Mouse (Mus musculus): ENCODE results near the gene Acbd6. TPM values are rescaled to one million over a fixed set of nuclear protein-coding genes. Genes with fewer than 3 reads are reported as not detected.
A peak's percentile ranks its signal among the peaks of the same experiment; 100 is the strongest.

Gene Acbd6
- 66.9 and 71.5 TPM in 2 replicates for polyA plus RNA-seq (2015; fragmentation: Nextera tagmentation; extraction: Ambion mirVana)

- no peaks in the 10 kb centered on the region for H3K27me3 ChIP-seq (replicated peaks)
- H3K4me3 ChIP-seq (replicated peaks) = peak within 1 kb of the TSS; percentile 82
- H3K36me3 ChIP-seq = no peaks in the 10 kb centered on the region
- peak; percentile 87 for ATAC-seq (ENCODE audit: insufficient read depth, low FRiP score, low read depth)
- peak within 1 kb of the TSS; percentile 80 for H3K9ac ChIP-seq
- H3K27ac ChIP-seq = peak within 1 kb of the TSS; percentile 83
- 0 out of 2 replicates have a peak, but pooled peaks cover 2% of the 10 kb centered on the region for H3K4me1 ChIP-seq
- under 1% methylated on average over 76 of the region's 83 CpGs for WGBS
- no peaks in the 10 kb centered on the region for H3K9me3 ChIP-seq
- peak within 1 kb of the TSS; percentile 88 for H3K4me2 ChIP-seq
Measured at GRCm38 (mm10) chr1:155558012-155558842, at the start of gene Acbd6. Gene Acbd6, plus strand, starts transcription at chr1:155558120.

GRCm38 (mm10) chr1:155510263-155510662, 47.7 kb upstream of the Acbd6 start:
- Histone ChIP-seq H3K27me3 (replicated peaks) (no peaks in the 10 kb centered on the region), H3K4me2 (no peak overlapping the region), H3K4me3 (replicated peaks) (no peak overlapping the region), H3K9me3 (no peaks in the 10 kb centered on the region), H3K27ac (no peak overlapping the region), H3K36me3 (no peaks in the 10 kb centered on the region), H3K9ac (no peak overlapping the region), H3K4me1 (0 out of 2 replicates have a peak, but pooled peaks cover 3% of the 10 kb centered on the region)
- no peak for ATAC-seq (ENCODE audit: insufficient read depth, low FRiP score, low read depth)
- 73% methylated on average over 10 of the region's 10 CpGs for WGBS

DNA sequence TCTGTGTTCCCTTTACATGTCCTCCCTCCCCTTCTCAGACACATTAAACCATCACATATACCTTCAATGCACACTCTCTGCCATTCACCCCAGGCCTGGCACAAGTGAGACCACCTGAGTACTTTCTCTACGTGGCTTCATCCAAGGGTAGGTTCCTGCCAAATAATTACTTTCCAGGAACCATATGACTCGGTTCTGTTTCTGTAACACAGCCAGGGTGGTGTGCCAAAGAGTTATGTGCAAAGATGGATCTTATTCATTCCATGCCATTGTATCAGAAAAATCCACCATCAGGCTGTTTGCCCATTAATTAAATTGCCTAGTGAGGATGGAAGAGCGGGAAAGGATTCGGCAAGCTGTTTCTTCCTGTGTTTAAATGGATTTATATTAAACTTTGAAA, 42.1 kb upstream of the Acbd6 start:
- no peak for ATAC-seq (ENCODE audit: insufficient read depth, low FRiP score, low read depth)
- WGBS = 81% methylated on average over 4 of the region's 4 CpGs
- H3K27ac ChIP-seq = no peak overlapping the region

GRCm38 (mm10) chr1:155516594-155516993, 41.3 kb upstream of the Acbd6 start:
- WGBS = 40% methylated on average over 7 of the region's 7 CpGs
- H3K9ac ChIP-seq = no peak overlapping the region
- no peak for ATAC-seq (ENCODE audit: insufficient read depth, low FRiP score, low read depth)
- H3K36me3 ChIP-seq = no peaks in the 10 kb centered on the region
- no peak overlapping the region for H3K27ac ChIP-seq
- no peaks in the 10 kb centered on the region for H3K9me3 ChIP-seq
- H3K4me1 ChIP-seq = no peaks in the 10 kb centered on the region
- no peaks in the 10 kb centered on the region for H3K27me3 ChIP-seq (replicated peaks)
- H3K4me2 ChIP-seq = no peak overlapping the region
- H3K4me3 ChIP-seq (replicated peaks) = no peak overlapping the region

More for the DNA sequence above, 42.1 kb upstream of the Acbd6 start:
- Histone ChIP-seq H3K36me3 (no peaks in the 10 kb centered on the region), H3K9me3 (no peaks in the 10 kb centered on the region), H3K9ac (no peak overlapping the region), H3K4me3 (replicated peaks) (no peak overlapping the region), H3K4me2 (no peak overlapping the region), H3K27me3 (replicated peaks) (no peaks in the 10 kb centered on the region), H3K4me1 (no peaks in the 10 kb centered on the region)

- no peak overlapping the region for H3K27ac ChIP-seq
- no peak overlapping the region for H3K4me2 ChIP-seq
- no peaks in the 10 kb centered on the region for H3K9me3 ChIP-seq
- H3K9ac ChIP-seq = no peak overlapping the region
- ATAC-seq (ENCODE audit: insufficient read depth, low FRiP score, low read depth) = no peak
- no peaks in the 10 kb centered on the region for H3K36me3 ChIP-seq
- no peaks in the 10 kb centered on the region for H3K4me1 ChIP-seq
- no peaks in the 10 kb centered on the region for H3K27me3 ChIP-seq (replicated peaks)
- no peak overlapping the region for H3K4me3 ChIP-seq (replicated peaks)
- 43% methylated on average over 5 of the region's 5 CpGs for WGBS
Measured at GRCm38 (mm10) chr1:155517060-155517459, 40.9 kb upstream of the Acbd6 start.

DNA sequence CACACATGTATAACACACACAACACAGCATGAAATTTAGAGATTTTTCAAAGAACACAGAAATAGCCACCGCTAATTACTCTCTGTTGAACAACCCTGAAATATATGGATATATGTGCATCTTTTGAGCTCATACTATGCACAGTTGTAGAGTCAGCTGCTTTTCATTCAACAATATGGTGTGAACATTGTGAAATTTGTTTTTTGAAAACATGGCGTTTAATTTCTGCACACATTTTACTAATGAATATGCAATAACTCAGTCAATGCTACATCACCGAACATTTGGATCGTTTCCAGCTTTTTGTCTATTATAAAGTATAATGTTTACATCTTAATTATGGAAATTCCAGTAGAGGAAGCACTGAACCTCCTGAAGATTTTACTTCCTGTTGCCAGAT, 37.6 kb upstream of the Acbd6 start:
- Histone ChIP-seq H3K27me3 (replicated peaks) (no peaks in the 10 kb centered on the region), H3K4me2 (no peak overlapping the region), H3K9ac (no peak overlapping the region), H3K36me3 (no peaks in the 10 kb centered on the region), H3K27ac (no peak overlapping the region), H3K4me1 (no peaks in the 10 kb centered on the region), H3K9me3 (no peaks in the 10 kb centered on the region), H3K4me3 (replicated peaks) (no peak overlapping the region)
- ATAC-seq (ENCODE audit: insufficient read depth, low FRiP score, low read depth) = no peak
- WGBS = 92% methylated on average over 4 of the region's 4 CpGs

- Histone ChIP-seq H3K4me2 (no peak overlapping the region), H3K27ac (no peak overlapping the region), H3K9me3 (no peaks in the 10 kb centered on the region), H3K27me3 (replicated peaks) (no peaks in the 10 kb centered on the region), H3K4me3 (replicated peaks) (no peak overlapping the region), H3K36me3 (no peaks in the 10 kb centered on the region), H3K4me1 (0 out of 2 replicates have a peak, but pooled peaks cover 8% of the 10 kb centered on the region), H3K9ac (no peak overlapping the region)
- no peak for ATAC-seq (ENCODE audit: insufficient read depth, low FRiP score, low read depth)
- 72% methylated on average over 4 of the region's 4 CpGs for WGBS
Measured at GRCm38 (mm10) chr1:155522493-155522892, 35.4 kb upstream of the Acbd6 start.

- no peak overlapping the region for H3K9ac ChIP-seq
- no peak overlapping the region for H3K27ac ChIP-seq
- 53% methylated on average over 5 of the region's 5 CpGs for WGBS
- 0 out of 2 replicates have a peak, but pooled peaks cover 11% of the 10 kb centered on the region for H3K4me1 ChIP-seq
- H3K36me3 ChIP-seq = no peaks in the 10 kb centered on the region
- no peak overlapping the region for H3K4me2 ChIP-seq
- H3K27me3 ChIP-seq (replicated peaks) = no peaks in the 10 kb centered on the region
- no peaks in the 10 kb centered on the region for H3K9me3 ChIP-seq
- H3K4me3 ChIP-seq (replicated peaks) = no peak overlapping the region
- no peak for ATAC-seq (ENCODE audit: insufficient read depth, low FRiP score, low read depth)
Measured at GRCm38 (mm10) chr1:155526176-155526575, 31.7 kb upstream of the Acbd6 start.

GRCm38 (mm10) chr1:155527027-155527786, 30.7 kb upstream of the Acbd6 start:
- no peak overlapping the region for H3K27ac ChIP-seq
- H3K9ac ChIP-seq = no peak overlapping the region
- H3K9me3 ChIP-seq = no peaks in the 10 kb centered on the region
- no peak for ATAC-seq (ENCODE audit: insufficient read depth, low FRiP score, low read depth)
- H3K4me1 ChIP-seq = 0 out of 2 replicates have a peak, but pooled peaks cover 11% of the 10 kb centered on the region
- no peak overlapping the region for H3K4me2 ChIP-seq
- WGBS = 38% methylated on average over 12 of the region's 12 CpGs
- H3K36me3 ChIP-seq = no peaks in the 10 kb centered on the region
- H3K27me3 ChIP-seq (replicated peaks) = no peaks in the 10 kb centered on the region
- no peak overlapping the region for H3K4me3 ChIP-seq (replicated peaks)

- 26% methylated on average over 8 of the region's 8 CpGs for WGBS
- no peaks in the 10 kb centered on the region for H3K27me3 ChIP-seq (replicated peaks)
- H3K9ac ChIP-seq = no peak overlapping the region
- H3K4me3 ChIP-seq (replicated peaks) = no peak overlapping the region
- H3K9me3 ChIP-seq = no peaks in the 10 kb centered on the region
- no peak overlapping the region for H3K27ac ChIP-seq
- no peak for ATAC-seq (ENCODE audit: insufficient read depth, low FRiP score, low read depth)
- no peak overlapping the region for H3K4me2 ChIP-seq
- 0 out of 2 replicates have a peak, but pooled peaks cover 11% of the 10 kb centered on the region for H3K4me1 ChIP-seq
- H3K36me3 ChIP-seq = no peaks in the 10 kb centered on the region
Measured at GRCm38 (mm10) chr1:155527787-155528158, 30.1 kb upstream of the Acbd6 start.

DNA sequence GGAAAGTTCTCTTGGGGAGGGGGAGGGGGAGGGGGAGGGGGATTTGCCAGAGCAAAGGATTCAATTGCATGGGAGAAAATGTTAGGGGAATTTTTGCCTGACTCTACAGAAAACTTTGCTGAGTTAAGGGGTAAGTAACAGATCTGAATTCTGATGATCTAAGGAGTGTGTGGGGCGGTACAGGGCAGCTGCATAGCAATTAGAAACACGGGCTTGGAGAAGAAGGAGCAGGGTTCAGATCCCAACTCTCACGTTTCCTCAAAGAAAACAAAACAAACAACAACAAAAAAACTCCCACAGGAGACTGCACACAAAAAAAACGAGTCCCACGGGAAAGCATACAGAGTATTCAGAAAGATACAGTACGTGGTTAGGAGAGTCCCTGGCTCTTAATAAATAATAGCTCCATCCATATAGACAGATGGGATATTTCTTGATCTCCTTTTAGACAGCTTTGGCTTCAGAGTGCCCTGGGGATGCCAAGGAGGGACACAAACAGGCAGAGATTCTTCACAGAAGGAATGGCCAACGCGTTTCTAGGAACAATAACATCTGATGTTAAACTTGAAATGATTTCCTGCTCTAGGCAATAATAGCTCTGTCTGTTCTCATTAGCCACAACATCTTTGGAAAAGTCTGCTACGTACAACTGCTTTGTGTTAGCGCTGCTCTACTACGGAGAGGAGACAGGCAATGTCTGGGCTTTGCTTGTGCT, 29.4 kb upstream of the Acbd6 start:
- no peak for ATAC-seq (ENCODE audit: insufficient read depth, low FRiP score, low read depth)
- H3K4me2 ChIP-seq = no peak overlapping the region

More for the DNA sequence above, 29.4 kb upstream of the Acbd6 start:
- H3K27ac ChIP-seq = no peak overlapping the region
- no peak overlapping the region for H3K9ac ChIP-seq
- no peaks in the 10 kb centered on the region for H3K36me3 ChIP-seq
- no peak overlapping the region for H3K4me3 ChIP-seq (replicated peaks)
- H3K27me3 ChIP-seq (replicated peaks) = no peaks in the 10 kb centered on the region
- 42% methylated on average over 11 of the region's 11 CpGs for WGBS
- H3K9me3 ChIP-seq = no peaks in the 10 kb centered on the region
- 0 out of 2 replicates have a peak, but pooled peaks cover 11% of the 10 kb centered on the region for H3K4me1 ChIP-seq
